Mouse (Mus musculus) myocyte (in vitro differentiated cells): ENCODE results near the gene Colec11.

Experiments used
- CEBPB ChIP-seq: IDR thresholded peaks from 2 replicates; pipeline ENCODE4 v1.6.1; 2011; ENCODE audit warnings: mild to moderate bottlenecking, moderate library complexity; ENCODE audit not compliant: poor library complexity, insufficient read depth, severe bottlenecking
- E2F4 ChIP-seq: IDR thresholded peaks from one replicate; pipeline ENCODE4 v1.6.1; 2011; ENCODE audit warnings: mild to moderate bottlenecking, control low read depth, moderate library complexity; ENCODE audit not compliant: insufficient read depth
- MAX ChIP-seq: IDR thresholded peaks from one replicate; pipeline ENCODE4 v1.6.1; 2011; ENCODE audit warnings: low read depth, mild to moderate bottlenecking, control low read depth
- MYOD1 ChIP-seq, 3 experiments: IDR thresholded peaks; one replicate each; pipeline ENCODE4 v1.6.1; 2011; ENCODE audit warnings: control low read depth in 2 of 3, low read depth in 2 of 3, mild to moderate bottlenecking in 2 of 3, moderate library complexity in 1 of 3; ENCODE audit not compliant: insufficient read length in 2 of 3, control insufficient read depth in 1 of 3
- MYOG ChIP-seq, 3 experiments: IDR thresholded peaks; one replicate each; pipeline ENCODE4 v1.6.1; 2011; ENCODE audit warnings: control low read depth in 2 of 3, low read depth in 2 of 3, mild to moderate bottlenecking in 2 of 3; ENCODE audit not compliant: insufficient read length in 2 of 3, control insufficient read depth in 1 of 3, insufficient read depth in 1 of 3
- POLR2A ChIP-seq: IDR thresholded peaks from one replicate; pipeline ENCODE4 v1.6.1; 2011; ENCODE audit warnings: low read depth, mild to moderate bottlenecking, control low read depth, moderate library complexity; ENCODE audit not compliant: insufficient read length
- POLR2AphosphoS2 ChIP-seq: IDR thresholded peaks from one replicate; pipeline ENCODE4 v1.6.1; 2011; ENCODE audit warnings: low read depth, control low read depth; ENCODE audit not compliant: insufficient read length
- REST ChIP-seq: IDR thresholded peaks from one replicate; pipeline ENCODE4 v1.6.1; 2011; ENCODE audit warnings: mild to moderate bottlenecking, control low read depth, moderate library complexity; ENCODE audit not compliant: insufficient read depth, insufficient read length
- SRF ChIP-seq: IDR thresholded peaks from one replicate; pipeline ENCODE4 v1.6.1; 2011; ENCODE audit warnings: low read depth; ENCODE audit not compliant: control insufficient read depth, insufficient read length
- TCF12 ChIP-seq: IDR thresholded peaks from one replicate; pipeline ENCODE4 v1.6.1; 2011; ENCODE audit warnings: mild to moderate bottlenecking, control low read depth; ENCODE audit not compliant: poor library complexity, insufficient read depth, severe bottlenecking
- TCF3 ChIP-seq: IDR thresholded peaks from one replicate; pipeline ENCODE4 v1.6.1; 2011; ENCODE audit warnings: low read depth, control low read depth; ENCODE audit not compliant: insufficient read length
- USF1 ChIP-seq: IDR thresholded peaks from one replicate; pipeline ENCODE4 v1.6.1; 2011; ENCODE audit warnings: low read depth, mild to moderate bottlenecking, control low read depth, moderate library complexity

GRCm38 (mm10) chr12:28627092-28627491 is 3.9 kb upstream of the Colec11 start:
- TF ChIP-seq CEBPB: no peak
- TF ChIP-seq POLR2A: no peak
- no peak for TF ChIP-seq MYOG (IDR thresholded peaks at IDR 0.05; ENCODE audit: control insufficient read depth in 1 of 3, insufficient read depth in 1 of 3, insufficient read length in 2 of 3, low read depth in 2 of 3)
- TF ChIP-seq E2F4: no peak
- TF ChIP-seq MAX: no peak
- TF ChIP-seq POLR2AphosphoS2: peak; percentile 57
- TF ChIP-seq TCF12: no peak
- no peak for TF ChIP-seq USF1
- TF ChIP-seq MYOD1 (IDR thresholded peaks at IDR 0.05; ENCODE audit: control insufficient read depth in 1 of 3, insufficient read length in 2 of 3, low read depth in 2 of 3): no peak
- no peak for TF ChIP-seq REST
- TF ChIP-seq SRF: no peak
- TF ChIP-seq TCF3: no peak
